Mouse (Mus musculus) limb, embryonic 14.5 days (tissue): ENCODE measurements around the gene Phxr2. TPM values are rescaled to one million over a fixed set of nuclear protein-coding genes. Genes with fewer than 3 reads are reported as not detected.
A peak's percentile ranks its signal among the peaks of the same experiment; 100 is the strongest.
"Not testable (repeated sequence)": the region's sequence is repeated elsewhere in the genome, so short reads cannot be mapped to it uniquely, and the experiment has no call there.

Source experiments
- ATAC-seq: fragments of 200-750 bp; cut with Nextera tagmentation; 2 replicates; pipeline ENCODE4 v1.8.0; 2017; ENCODE audit warnings: low read depth, moderate number of reproducible peaks, moderate TSS enrichment; ENCODE audit not compliant: low FRiP score
- DNase-seq: peaks from one replicate; pipeline ENCODE4 v3.0.0-alpha.2; 2015; ENCODE audit warnings: low spot score
- H3K27ac ChIP-seq: fragments of 300-500 bp; sonication (generic); replicated peaks from 2 replicates; pipeline ENCODE4 v1.5.1; 2014; ENCODE audit warnings: low read depth, mild to moderate bottlenecking, low read length, moderate library complexity, mixed read lengths
- H3K27me3 ChIP-seq: fragments of 300-500 bp; sonication (generic); 2 replicates; pipeline ENCODE4 v1.6.1; 2014; ENCODE audit warnings: low read length, mixed read lengths; ENCODE audit not compliant: control insufficient read depth, insufficient read depth
- H3K36me3 ChIP-seq: fragments of 300-500 bp; sonication (generic); 2 replicates; pipeline ENCODE4 v1.6.1; 2014; ENCODE audit warnings: mild to moderate bottlenecking, low read length, moderate library complexity, mixed read lengths; ENCODE audit not compliant: control insufficient read depth, insufficient read depth
- H3K4me1 ChIP-seq: fragments of 300-500 bp; sonication (generic); 2 replicates; pipeline ENCODE4 v1.6.1; 2014; ENCODE audit warnings: antibody characterized with exemption, low read length, mixed read lengths; ENCODE audit not compliant: control insufficient read depth, insufficient read depth
- H3K4me2 ChIP-seq: fragments of 300-500 bp; sonication (generic); replicated peaks from 2 replicates; pipeline ENCODE4 v1.6.1; 2014; ENCODE audit warnings: low read depth, mild to moderate bottlenecking, low read length, moderate library complexity; ENCODE audit not compliant: severe bottlenecking
- H3K4me3 ChIP-seq: fragments of 300-500 bp; sonication (generic); replicated peaks from 2 replicates; pipeline ENCODE4 v1.5.1; 2014; ENCODE audit warnings: low read length
- H3K9ac ChIP-seq: fragments of 300-500 bp; sonication (generic); 2 replicates; pipeline ENCODE4 v1.6.1; 2014; ENCODE audit warnings: mild to moderate bottlenecking, low read depth, low read length, moderate library complexity; ENCODE audit not compliant: severe bottlenecking
- H3K9me3 ChIP-seq: fragments of 300-500 bp; sonication (generic); 2 replicates; pipeline ENCODE4 v1.6.1; 2016; ENCODE audit warnings: low read length; ENCODE audit not compliant: control insufficient read depth
- POLR2A ChIP-seq: fragments of 200-500 bp; IDR thresholded peaks from 2 replicates; pipeline ENCODE4 v1.8.0; 2012; ENCODE audit warnings: inconsistent platforms, mild to moderate bottlenecking, moderate library complexity, borderline replicate concordance; ENCODE audit not compliant: insufficient read depth, insufficient read length; ENCODE audit errors: extremely low read depth
- WGBS: fragments of 180-500 bp; shearing (Covaris S2); extraction: QIAGEN DNeasy Blood & Tissue Kit; methylation state at CpG from one replicate; pipeline ENCODE4 v1.1.7; 2014; 5-methylcytosine and 5-hydroxymethylcytosine counted together
- polyA plus RNA-seq, 2 experiments: library from polyadenylated mRNA; depleted of rRNA in 1 of 2; stranded (reverse) in 1 of 2; unstranded in 1 of 2; fragments of >200 nt; fragmentation: Nextera tagmentation in 1 of 2; extraction: Ambion mirVana in 1 of 2; gene quantifications; 2 replicates each; pipeline versions ENCODE4 v1.2.1 to v1.2.3; 2012 to 2014

The Phxr2 gene
- polyA plus RNA-seq, 2 experiments = not detected

- Histone ChIP-seq H3K4me3 (no peak overlapping the region), H3K36me3 (peaks cover under 1% of the 10 kb centered on the region; the same call in 1 of the 2 replicates), H3K4me1 (no peaks in the 10 kb centered on the region), H3K27ac (no peak overlapping the region), H3K9me3 (no peaks in the 10 kb centered on the region), H3K9ac (no peak overlapping the region), H3K4me2 (no peak overlapping the region), H3K27me3 (no peaks in the 10 kb centered on the region)
- TF ChIP-seq POLR2A = no peak
- DNase-seq (peak; percentile 55), ATAC-seq (no peak)
- WGBS = 39% methylated on average over 8 of the region's 8 CpGs
Measured at GRCm38 (mm10) chr10:99161987-99162582, 36.0 kb upstream of the Phxr2 start.

- WGBS = 93% methylated on average over 10 of the region's 10 CpGs
- not testable (repeated sequence) for H3K9ac ChIP-seq, H3K9me3 ChIP-seq, DNase-seq, H3K27me3 ChIP-seq, H3K4me3 ChIP-seq, ATAC-seq, H3K27ac ChIP-seq, H3K4me2 ChIP-seq, H3K36me3 ChIP-seq, H3K4me1 ChIP-seq
Measured at GRCm38 (mm10) chr10:99157697-99158096, 31.6 kb upstream of the Phxr2 start.

DNA sequence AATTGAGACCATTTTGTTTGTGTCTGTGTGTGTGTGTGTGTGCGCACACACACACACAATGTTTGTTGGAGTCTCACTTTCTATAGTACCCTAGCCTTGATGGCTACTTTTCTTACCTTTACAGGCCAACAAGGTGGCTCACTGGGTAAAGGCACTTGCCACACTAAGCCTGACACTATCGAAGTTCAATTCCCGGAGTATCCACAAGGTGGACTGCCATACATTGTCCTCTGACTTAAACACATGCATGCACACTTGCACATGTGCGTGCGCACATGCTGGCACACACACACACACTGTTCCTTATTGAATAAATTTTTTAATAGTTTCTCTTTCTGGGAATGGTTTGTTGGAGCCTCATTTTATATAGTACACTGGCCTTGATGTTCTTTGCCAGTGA is 30.7 kb upstream of the Phxr2 start:
- ATAC-seq = no peak
- WGBS = 87% methylated on average over 5 of the region's 5 CpGs
- Histone ChIP-seq H3K4me3 (no peak overlapping the region), H3K27ac (no peak overlapping the region), H3K9me3 (no peaks in the 10 kb centered on the region), H3K27me3 (no peaks in the 10 kb centered on the region), H3K9ac (no peak overlapping the region), H3K36me3 (peaks cover 3% of the 10 kb centered on the region; the same call in 1 of the 2 replicates), H3K4me2 (no peak overlapping the region), H3K4me1 (no peaks in the 10 kb centered on the region)
- no peak for TF ChIP-seq POLR2A
- no peak for DNase-seq

DNA sequence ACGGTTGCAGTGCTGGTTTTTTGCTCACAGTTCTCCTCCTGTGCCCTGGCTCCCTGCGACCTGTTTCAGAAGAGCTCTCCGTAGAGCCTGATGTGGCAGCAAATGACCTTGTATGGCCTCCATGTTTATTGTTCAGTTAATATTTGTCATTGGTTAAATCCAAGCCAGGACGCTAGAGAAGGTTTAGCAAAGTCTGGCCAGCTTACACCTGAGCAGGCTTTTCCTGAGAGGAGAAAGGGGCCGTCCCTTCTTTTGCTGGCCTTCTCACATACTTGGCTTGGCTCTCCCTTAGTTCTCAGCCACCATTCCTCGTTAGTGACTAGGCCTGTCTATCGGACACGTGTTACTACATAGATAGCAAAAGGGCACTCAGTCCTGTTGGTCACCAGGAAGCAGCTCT is 28.5 kb upstream of the Phxr2 start:
- no peak overlapping the region for H3K27ac ChIP-seq
- DNase-seq (no peak), ATAC-seq (no peak)
- no peak for TF ChIP-seq POLR2A
- H3K4me3 ChIP-seq = no peak overlapping the region
- 89% methylated on average over 8 of the region's 8 CpGs for WGBS
- no peaks in the 10 kb centered on the region for H3K27me3 ChIP-seq
- H3K9me3 ChIP-seq = no peaks in the 10 kb centered on the region
- 0 out of 2 replicates have a peak, but pooled peaks cover 6% of the 10 kb centered on the region for H3K36me3 ChIP-seq
- no peak overlapping the region for H3K9ac ChIP-seq
- H3K4me2 ChIP-seq = no peak overlapping the region
- H3K4me1 ChIP-seq = no peaks in the 10 kb centered on the region

DNA sequence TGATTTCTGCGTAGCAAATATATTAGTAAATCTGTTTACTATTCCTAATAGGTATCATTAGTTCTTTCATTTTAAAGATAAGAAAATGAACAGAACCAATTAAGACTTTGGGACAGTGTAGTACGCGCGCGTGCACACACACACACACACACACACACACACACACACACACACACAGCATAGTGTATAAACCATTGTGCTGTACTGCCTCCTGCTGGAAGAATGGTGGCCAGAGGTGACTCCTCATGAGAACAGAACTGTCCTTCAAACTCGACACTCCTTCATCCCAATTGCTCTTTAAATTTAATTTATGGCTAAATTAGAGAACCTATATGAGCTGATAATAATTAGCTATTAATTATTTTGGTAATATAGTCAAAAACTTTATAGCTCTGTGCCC is 25.9 kb upstream of the Phxr2 start:
- 89% methylated on average over 6 of the region's 6 CpGs for WGBS

More for the DNA sequence above, 25.9 kb upstream of the Phxr2 start:
- Histone ChIP-seq H3K27ac (no peak overlapping the region), H3K36me3 (0 out of 2 replicates have a peak, but pooled peaks cover 5% of the 10 kb centered on the region), H3K9me3 (no peaks in the 10 kb centered on the region), H3K4me2 (no peak overlapping the region), H3K27me3 (no peaks in the 10 kb centered on the region), H3K9ac (no peak overlapping the region), H3K4me1 (no peaks in the 10 kb centered on the region), H3K4me3 (no peak overlapping the region)
- no peak for TF ChIP-seq POLR2A
- DNase-seq (no peak), ATAC-seq (no peak)
